Mouse (Mus musculus) thymus, postnatal 36 days (tissue): ENCODE measurements around the gene Ric3.
"Not testable (repeated sequence)": the region's sequence is repeated elsewhere in the genome, so short reads cannot be mapped to it uniquely, and the experiment has no call there.

Experiments
- DNase-seq, 2 experiments: peaks; one replicate each; pipeline ENCODE4 v3.0.0; 2022; ENCODE audit warnings: mixed read lengths in 2 of 2

Gene Ric3

GRCm38 (mm10) chr7:109083113-109083812 is at the start of gene Ric3:
Gene Ric3, minus strand, starts transcription at chr7:109083331.
- peak in 1 of 2 experiments; percentile 1 for DNase-seq

DNA sequence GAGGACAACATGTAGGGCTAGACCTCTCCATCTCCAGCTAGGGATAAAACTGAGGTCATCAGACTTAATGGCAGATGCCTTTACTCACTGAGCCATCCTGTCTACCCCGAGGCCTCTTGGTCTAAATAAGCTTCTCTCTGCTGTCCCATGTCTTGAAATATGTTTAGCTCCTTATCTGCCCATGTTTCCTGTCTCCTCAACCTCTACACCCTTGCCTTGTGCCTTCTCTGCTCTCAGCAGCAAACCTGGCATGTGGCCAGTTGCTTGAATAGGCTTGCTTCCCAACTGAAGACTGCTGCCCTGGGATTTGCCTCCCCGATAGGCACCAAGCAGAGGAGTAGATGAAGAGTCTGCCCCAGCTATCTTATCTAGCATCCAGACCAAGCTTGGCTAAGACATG is 48.4 kb upstream of the Ric3 start:
- DNase-seq: no peak

GRCm38 (mm10) chr7:109129946-109130686 is 47.0 kb upstream of the Ric3 start:
- no peak for DNase-seq

DNA sequence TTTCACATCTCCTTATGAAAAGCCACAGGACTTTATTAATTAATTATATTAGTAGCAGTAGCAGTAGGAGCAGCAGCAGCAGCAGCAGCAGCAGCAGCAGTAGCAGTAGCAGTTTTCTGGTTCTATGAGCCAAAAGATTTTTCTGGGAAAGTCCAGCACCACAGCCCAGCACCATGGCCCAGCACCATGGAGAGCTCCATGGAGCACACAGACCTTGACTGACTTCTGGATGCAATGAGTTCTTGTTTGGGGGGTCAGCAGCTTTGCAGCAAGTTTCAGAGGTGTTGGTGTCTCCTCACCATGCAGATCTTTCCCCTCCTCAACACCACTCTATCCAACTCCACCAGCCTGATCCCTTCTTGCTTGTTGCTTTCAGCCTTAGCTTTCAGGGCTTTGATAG is 46.3 kb upstream of the Ric3 start:
- no peak for DNase-seq

GRCm38 (mm10) chr7:109115929-109116328 is 32.8 kb upstream of the Ric3 start:
- no peak for DNase-seq

DNA sequence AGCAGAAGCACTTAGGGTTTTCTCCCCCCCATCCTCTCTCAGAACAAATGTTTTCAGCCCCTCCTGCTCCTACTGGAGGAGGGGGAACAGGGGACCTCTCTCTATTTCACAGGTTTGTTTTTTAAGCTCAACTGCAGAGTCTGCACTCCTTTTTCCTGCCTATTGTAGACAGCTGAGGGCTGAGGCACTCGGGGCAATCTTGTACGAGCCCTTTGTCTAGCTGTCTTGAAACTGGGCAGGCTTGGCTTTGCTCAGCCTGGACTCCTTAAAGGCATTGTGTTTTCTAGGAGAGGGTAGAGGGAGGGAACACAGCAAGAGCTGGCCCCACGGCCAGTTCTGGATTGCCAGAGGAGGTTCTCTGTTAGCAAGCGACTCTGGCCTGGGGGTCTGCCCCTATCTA is 32.4 kb upstream of the Ric3 start:
- DNase-seq: not testable (repeated sequence)

- no peak for DNase-seq
Observed at GRCm38 (mm10) chr7:109114950-109115349, 31.8 kb upstream of the Ric3 start.

DNA sequence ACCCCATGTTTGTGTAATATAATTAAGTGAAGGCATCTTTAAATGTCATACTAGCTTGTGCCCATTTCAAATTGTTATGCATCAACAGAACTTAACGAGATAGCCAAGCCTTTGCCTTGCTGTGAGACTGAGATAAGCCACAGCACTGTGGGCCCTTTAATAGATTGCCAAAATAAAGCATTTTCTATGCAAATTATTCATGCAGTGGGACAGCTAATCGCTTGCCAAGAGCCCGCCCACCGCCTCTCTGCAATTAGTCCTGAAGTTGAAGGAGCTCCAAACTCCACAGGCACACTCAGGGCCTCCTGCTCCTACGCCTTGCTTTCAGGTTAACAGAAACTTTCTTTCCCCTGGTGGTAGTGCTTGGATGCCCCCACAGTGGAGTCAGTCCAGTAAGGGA is 27.9 kb upstream of the Ric3 start:
- DNase-seq: no peak

GRCm38 (mm10) chr7:109104894-109105293 is 21.8 kb upstream of the Ric3 start:
- DNase-seq: no peak

GRCm38 (mm10) chr7:109101167-109101566 is 18.0 kb upstream of the Ric3 start:
- DNase-seq: no peak

DNA sequence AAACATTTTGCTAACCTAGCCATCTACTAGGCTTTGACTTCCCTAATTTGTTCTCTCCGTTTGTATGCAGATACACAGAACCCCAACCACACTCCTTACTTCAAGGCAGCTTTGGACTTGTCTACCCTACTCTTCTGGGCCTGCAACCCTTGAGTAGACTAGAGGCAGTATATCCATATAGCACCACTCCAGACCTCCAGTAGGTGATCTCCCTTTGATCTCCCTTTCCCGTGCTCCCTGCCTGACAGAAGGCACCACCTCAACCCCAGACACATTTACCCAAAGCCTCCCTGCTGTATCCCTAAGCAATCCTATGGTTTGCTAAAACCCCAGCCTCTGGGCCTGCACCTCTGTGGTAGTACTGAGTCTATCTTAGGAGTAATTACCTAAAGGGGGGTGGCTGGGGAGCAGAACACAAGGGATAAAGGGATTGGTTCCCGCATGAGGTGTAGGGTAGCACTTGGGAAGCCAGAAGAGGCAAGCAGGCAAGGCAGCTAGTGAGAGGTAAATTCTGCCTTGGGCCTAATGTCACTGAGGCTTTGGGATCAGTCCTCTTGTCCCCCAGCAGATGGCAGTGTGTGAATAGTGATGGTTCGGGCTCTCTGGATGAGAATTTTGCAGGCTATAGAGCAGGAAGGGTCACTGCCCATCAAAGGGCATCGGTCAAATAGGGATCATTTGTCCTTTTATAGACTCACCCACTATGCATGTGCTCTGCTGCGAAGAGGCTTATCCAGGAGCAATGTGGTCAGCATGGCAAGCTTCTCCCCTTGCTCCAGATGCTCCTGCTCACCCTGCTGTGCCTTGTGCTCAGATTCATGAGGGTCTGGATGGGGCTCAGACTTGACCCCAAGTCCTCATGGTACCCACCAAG is 15.3 kb upstream of the Ric3 start:
- DNase-seq: no peak

DNA sequence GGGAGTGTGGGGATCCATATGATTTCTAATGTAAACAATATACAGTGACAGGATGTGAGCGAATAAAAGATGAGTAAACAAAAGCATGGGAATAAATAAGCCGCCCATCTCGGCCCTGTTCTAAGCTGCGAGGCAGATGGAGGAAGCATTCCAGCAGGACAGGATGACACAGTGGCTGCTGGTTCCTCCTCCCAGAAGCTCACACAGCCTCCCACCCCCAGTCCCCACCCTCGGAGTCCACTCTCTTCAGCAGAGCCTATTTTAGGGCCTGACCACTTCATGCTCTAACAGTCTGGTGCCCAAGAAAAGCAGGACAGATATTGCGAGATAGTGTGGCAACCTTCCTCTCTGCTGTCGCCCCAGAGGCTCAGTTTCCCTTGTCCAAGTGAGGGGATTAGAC is 14.1 kb upstream of the Ric3 start:
- DNase-seq: no peak

GRCm38 (mm10) chr7:109096618-109097017 is 13.5 kb upstream of the Ric3 start:
- no peak for DNase-seq

DNA sequence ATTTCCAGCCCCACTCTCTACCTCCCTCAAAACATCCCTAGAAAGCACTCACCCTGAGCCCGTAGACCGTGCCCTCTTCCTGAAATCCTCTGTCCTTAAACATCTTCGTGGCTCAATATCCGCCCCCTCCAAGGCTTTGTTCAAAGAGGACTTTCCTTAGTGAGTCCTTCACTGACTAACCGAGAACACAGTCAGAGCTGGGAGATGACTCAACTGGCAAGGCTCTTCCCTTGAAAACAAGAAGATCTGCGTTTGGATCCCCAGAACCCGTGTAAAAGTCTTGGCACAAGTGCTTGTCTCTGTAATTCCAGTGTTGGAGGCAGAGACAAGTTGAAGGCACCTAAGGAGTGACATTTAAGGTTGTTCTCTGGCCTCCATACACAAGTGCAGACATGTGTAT is 11.2 kb upstream of the Ric3 start:
- DNase-seq: no peak

DNA sequence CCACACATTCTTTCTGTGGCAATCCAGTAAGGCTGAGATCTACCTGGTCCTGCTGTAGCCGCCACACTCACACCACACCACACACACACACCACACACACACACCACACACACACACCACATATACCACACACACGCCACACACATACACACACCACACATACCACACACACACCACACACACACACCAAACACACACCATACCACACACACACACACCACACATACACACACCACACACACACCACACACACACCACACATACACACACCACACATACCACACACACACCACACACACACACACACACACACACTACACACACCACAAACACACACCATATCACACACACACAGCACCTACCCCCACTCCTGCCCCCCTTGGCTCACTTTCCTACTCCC is 8.2 kb upstream of the Ric3 start:
- not testable (repeated sequence) for DNase-seq

DNA sequence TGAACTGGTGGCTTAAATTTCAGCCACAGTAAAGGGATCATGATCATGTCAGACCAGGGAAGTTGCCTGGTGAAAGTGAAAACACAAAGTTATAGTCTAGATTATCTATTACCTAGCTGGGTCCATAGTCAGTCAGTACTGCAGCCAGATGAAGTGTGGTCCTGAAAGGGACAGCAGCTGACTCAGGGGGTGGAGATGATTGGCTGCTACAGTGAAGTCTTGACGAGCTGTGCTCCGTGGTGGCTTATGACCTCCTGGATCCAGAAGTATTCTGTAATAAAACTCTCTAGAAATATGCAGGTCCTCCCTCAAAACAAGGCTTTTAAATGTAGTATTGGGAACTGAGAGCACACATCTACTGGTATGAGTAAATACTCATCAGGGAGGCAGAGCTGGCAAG is 3.8 kb upstream of the Ric3 start:
- no peak for DNase-seq

GRCm38 (mm10) chr7:109083813-109084184 is 668 bp upstream of the Ric3 start:
- DNase-seq: no peak

DNA sequence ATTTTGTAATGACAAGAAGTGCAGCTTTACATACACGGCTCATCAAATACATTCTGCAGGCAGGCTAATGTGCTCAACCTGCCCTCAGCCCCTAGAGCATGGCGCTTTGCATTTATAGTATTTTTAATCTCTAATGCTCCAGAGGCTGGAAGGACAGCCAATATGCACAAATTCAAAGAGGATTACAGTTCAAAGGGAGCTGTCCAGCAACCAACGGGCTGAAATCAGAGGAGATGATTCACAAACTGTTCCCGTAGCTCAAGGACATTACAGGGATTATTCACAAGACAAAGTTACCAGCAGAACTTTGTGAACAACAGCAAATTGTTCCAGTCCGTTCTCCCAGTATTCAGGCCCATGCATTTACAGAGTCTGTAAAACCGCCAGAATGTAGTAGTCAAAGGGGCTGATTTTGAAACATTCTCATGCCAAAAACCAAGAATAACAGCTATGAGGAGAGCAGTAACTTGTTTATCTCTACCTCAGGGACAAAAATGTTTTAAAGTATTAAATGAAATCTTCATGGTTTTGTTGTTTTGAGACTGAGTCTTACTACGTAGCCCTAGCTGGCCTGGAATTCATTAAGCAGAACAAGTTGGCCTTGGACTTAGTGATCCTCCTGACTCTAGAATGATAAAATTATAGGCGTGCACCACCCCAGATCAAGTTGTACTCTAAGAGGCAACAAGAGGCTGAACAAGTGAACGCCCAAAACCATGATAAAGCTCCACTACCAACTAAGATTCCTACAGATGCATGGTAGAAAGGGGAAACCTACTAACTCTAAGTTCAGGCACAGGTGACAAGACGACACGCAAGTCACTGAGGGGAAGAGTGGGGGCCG is 640 bp downstream of the Ric3 start:
- DNase-seq: peak in 1 of 2 experiments; percentile 2

- no peak for DNase-seq
Observed at GRCm38 (mm10) chr7:109072326-109072725, 10.8 kb downstream of the Ric3 start.

DNA sequence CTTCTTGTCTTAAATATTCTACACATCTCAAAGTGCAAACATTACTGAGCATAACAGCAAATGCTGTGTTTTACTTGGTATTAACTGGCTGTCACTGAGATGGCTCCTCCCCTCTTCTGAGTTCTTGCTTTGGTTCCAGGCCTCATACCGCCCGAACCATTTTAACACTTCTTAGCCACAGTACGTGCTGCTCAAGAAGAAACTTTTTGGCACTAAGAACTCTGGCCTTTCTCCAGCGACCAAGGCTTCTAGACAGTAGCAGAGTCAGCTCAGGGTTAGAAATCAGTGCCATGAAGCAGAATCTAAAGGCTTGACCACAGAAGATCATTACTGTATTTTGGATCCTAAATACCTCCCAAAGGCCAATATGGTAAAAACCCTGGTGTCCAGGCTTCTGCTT is 13.5 kb downstream of the Ric3 start:
- DNase-seq: no peak

DNA sequence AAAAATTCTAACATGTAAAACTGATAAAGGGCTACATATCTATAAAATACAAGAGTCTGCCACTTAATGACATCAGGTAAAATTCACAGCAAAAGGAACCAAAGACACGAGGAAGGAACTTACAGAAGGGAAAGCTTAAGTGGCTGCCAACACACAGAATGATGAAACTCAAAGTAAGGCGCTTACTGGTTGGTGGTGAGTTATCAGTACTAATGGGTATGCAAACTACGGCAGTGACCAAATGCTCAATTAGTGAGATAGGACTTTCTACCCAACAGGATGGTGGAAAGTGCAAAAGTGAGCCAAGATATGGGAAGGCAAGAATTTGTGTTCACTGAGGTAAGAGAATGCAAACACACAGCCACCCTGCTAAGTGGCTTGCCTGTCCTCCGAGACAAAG is 23.6 kb downstream of the Ric3 start:
- no peak for DNase-seq

- no peak for DNase-seq
Observed at GRCm38 (mm10) chr7:109050831-109051230, 32.3 kb downstream of the Ric3 start.

DNA sequence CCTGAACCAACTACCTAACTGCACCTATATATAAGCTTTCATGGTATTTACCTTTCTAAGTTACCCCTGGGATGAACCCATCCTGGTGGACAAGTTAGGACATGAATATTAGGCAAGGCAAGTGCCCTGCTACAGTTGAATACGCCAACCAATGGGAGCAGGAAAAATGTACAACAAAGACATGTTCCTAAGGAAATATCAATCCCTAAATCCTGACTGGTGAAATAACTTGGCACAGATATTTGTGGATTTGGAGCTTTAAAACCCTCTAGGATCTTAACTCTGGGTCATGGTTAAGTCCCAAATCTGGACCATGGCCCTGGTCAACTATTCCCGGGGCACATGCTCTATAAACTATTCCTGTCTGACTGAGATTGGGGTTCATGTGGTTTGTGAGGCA is 37.3 kb downstream of the Ric3 start:
- no peak for DNase-seq
